Mouse (Mus musculus) B cell, adult 2 months (primary cell): ENCODE data around the gene Gprc5b.

ENCODE experiments used
- DNase-seq, 2 experiments: peaks; one replicate each; pipeline ENCODE4 v3.0.0; 2022

Gprc5b gene

DNA sequence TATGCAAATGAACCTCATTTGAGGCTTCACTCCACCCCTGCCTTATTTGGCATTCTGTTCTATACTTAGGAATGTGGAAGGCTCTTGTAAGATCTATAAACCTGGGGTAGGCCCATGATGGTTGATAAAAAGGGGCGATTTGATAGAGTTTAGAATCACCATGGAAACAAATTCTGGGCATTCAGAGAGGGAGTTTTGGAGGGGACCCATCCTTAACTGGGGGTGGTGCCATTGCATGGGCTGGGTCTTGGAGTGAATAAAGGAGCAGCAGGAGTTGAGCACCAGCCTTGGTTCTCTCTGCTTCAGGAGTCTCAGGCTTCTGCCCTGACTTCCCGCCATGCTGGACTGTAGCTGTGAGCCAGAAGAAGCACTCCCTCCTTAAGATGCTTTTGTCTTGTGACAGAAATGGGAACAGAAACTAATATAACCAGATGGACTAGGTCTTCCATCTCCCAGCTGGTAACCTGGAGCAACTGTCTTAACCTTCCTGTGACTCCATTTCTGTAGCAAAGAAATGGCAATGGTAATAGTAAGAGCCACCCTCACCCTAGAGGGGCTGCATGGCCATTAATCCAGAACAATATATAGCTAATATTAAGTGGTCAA is 46.2 kb downstream of the Gprc5b start:
- peak; percentile 14 to 17 for DNase-seq

DNA sequence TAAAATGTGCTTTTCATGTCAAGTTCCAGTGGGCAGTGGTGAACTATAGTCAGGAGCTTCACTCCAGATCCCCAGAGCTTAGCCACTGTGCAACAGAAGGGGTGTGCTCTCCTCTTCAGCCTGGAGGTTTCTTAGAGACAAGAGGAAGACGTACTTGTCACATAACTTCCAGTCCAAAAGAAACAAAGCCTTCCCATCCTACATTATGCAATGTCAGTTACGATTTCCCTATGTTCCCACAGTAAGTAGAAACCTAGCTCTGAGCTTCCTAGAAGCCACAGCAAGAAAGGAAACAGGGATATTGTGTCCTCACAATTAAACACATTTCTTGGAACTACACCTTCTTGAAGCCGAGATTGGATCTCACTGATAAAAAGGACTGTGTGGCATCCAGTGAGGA is 47.8 kb downstream of the Gprc5b start:
- no peak for DNase-seq

DNA sequence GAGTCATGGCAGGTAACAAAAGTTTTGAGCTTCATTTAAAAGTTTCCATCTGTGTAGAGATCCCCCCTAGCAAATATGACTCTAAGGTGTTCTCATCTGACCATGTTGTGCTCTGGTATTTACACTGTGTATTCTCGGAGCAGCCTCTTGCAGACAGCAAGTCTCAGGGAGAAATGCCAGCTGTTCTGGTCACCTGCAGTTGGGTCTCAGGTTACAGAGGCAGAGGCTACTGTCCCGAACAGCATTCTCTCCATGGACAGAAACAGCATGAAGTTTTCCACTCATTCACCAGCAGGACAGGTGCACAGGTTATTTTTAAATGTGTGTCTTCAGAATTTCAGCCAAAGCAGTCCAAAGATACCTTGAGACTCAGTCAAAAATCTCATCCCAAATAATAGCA is 50.1 kb downstream of the Gprc5b start:
- DNase-seq: no peak

DNA sequence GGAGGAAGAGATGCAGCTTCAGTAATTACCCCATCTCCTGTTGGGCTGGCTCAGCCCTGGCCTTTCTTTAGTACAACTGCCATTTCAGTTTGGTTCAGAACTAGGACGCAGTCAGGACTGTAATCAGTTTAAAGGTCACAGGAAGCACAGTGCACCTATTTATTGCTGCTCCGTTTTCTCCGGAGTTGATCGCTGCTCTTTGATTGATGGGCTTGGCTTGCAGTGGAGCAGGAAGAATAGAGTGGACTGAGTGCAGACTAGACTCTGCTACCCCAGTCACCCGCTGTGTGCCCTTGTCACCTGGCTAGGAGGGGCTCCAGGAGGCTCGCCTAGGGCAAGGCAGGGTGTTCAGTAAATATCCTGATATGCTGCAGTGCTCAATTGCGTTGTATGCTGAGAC is 51.8 kb downstream of the Gprc5b start:
- no peak for DNase-seq

DNA sequence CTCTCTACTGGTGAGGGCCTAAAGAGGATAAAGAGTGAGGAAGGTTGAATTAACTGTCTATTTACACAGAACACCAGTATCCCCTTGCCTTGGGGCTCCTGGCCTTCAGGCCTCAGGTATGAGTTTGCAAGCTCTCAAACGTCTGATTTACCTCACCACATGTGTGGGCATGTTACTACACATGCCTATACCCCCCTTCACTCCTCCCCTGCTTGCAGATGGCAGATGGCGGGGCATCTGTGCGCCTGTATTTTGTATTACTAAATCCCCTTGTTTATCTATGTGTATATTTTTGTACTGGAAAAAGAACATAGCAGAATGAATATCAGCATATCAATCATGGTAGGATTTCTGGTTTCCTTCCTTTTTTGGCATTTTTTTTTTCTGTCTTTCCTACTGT is 52.7 kb downstream of the Gprc5b start:
- no peak for DNase-seq

DNA sequence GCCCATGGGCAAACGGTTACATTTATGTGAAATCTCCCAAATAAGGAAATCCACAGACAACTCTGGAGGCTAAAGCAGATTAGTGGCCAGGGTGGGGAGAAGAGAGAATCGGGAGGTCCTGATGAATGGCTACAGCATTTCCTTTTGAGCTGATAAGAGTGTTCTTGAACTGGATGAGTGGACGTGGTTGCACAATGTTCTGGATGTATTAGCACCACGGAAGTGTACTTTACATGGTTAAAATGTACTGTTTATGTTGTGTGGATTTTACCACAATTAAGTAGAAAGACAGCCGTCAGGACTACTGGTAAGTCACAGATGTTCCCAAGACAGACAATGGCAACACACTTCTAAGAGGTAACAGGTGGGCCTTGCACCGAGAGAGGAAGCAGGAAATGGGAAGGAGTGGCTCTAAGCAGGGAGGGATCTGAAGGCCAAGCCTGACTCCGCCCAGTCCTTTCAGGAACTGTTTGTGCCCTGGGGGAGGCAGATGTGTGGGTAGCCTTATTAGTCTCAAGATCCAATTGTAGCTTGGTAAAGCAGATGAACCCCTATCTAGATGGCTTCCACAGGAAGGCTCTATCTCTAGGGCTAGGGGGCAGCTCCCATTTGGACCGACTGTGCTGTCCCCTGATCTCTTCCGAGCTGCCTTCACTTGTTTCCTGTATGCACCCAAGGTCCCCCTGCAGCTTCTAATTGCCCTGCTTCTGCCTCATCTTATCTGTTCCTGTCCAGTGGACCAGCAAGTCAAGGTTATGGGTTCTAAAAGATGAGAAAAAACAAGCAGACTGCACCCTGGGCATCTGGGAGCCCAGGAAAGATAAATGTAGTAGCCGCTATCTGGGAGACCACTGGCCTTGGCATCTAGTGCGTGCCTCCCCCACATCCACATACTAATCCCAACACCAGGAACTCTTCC is 57.3 kb downstream of the Gprc5b start:
- DNase-seq: no peak

DNA sequence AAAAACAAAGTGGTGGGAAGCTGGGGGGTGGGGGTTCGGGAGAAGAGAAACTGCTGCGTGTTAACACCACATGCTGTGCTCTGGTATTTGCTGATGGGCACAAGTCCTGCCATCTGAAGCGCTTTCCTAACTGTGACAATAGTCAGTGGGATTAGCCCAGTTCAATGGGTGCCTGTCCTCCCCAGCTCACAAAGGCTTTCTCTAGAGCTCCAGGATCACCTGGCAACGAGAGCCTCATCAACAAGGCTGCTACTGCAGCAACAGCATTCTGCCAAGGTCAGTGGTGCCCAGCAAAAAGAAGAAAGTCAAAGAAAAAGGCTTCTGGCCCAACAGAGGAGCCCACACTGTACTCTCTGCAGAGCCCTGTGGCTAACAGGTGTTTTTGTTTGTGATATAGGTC is 58.2 kb downstream of the Gprc5b start:
- no peak for DNase-seq

DNA sequence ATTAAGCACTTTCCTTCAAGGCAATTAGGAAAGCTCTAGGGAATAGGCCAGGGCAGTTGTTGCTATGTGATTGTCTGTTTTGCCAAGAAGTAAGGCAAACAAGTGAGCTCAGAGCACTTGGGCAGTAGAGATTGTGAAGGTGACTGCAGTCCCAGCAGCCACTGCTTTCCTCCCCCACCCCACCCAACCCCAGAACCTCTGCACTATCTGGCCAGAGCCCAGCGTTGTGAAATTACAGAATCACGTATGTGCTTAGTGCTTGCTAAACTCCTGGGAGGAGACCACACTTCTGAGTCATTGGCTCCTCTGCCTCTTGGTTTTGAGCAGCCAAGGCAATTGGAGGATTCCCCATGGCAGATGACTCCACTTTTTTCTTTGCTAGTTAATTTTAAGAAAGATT is 59.7 kb downstream of the Gprc5b start:
- no peak for DNase-seq

DNA sequence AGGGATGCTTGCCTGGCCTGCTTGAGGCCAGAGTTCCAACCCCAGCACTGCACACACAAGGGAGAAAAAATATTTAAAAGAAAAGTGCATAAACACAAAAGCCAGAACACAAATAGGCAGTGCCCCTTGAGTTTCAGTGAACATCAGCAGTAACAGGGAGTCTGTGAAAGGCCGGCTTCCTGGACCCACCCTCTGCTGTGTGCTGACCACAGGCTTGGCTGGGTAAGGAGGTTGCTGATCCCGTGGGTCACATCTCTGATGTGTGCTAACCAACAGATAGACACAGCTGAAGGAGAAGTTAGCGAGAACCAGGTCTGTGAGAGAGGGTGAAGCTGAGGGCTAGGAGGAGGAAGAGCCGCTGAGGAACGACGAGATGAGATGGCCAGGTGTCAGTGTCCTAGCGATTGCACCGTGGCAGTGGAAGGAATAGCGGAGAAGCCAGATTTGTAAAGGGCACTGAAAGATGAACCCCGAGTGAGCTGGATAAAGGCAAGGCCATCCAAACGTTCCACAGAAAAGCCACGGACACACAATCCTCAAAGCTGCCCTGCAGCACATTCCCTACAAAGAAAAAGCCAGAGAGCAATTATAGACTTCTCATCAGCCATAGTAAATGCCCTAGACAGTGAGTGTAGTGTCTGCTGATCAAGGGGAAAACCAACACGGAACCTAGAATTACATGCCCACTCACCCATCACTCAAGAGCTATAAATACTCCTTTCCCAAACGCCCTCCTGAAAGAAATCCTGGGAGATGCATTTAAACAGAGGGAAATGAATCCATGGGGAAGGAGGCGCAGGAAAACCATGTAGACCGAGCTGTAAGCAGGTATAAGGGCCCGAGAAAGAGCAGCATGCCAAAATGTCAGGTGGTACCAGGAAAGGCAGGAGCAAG is 63.3 kb downstream of the Gprc5b start:
- DNase-seq: no peak

DNA sequence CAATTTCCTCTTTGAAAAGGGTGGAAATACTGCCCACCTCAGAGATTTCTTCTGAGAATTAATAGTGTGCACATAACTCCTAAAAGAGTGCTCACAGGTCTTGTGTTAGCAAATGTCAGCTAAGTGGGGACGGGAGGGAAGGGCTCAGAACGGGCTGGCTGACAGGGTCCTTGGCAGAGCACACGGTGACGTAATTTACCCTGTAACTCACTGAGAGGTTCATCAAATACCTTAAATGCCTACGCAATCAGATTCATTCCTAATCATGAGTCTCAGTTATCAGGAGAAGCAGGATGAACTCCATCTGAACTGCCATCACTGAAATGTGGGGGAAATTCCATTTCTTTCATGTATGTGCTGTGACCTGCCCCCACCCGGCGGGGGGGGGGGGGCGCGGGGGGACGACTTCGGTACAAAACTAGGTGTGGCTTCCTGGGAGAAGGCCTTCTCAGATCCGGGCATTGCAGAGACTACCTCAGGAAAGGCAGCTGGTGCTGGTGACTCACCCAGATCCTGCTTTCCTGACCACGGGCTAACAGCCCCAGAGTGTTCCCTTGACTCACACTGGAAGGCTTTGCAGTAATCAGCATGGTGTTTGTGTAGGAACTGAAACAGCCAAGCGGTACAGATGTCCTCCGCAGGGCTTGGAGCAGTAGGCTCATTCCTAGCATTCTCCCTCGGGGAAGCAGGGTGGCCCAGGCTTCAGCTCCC is 65.3 kb downstream of the Gprc5b start:
- DNase-seq: no peak

DNA sequence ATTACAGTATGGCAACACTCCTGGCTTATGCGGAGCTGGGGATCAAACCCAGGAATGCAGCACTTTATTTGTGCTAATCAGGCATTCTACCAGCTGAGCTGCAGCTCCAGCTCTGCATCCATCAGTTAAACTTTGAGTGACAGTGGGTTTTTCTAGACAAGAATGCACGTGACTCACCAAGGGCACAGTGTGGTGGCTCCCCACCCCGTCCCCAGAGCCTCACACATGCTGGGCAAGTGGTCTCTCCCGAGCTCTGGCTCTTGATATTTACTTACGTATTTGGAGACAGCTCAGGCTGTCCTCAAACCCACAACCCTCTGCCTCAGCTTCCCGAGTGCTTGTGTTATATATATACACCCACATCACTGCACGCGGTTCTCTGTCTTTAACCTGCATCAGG is 66.1 kb downstream of the Gprc5b start:
- DNase-seq: no peak

DNA sequence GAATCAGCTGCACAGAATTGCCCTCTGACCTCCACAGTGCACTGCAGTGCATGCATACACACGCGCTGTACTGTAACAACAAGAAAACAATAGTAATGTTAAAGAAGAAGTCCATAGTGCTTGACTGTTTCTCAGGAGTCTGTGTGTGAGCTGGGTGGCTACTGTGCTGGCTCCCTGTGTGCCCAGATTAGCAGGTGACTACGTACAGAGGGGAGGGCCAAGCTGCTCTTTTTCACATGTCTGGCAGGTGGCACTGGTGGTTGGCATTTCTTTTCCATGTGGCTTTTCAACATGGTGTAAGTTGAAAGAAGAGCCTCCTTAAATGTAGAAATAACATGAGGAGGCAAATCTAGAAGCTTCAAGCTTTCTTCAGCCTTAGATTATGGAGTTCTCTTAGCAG is 66.7 kb downstream of the Gprc5b start:
- no peak for DNase-seq

DNA sequence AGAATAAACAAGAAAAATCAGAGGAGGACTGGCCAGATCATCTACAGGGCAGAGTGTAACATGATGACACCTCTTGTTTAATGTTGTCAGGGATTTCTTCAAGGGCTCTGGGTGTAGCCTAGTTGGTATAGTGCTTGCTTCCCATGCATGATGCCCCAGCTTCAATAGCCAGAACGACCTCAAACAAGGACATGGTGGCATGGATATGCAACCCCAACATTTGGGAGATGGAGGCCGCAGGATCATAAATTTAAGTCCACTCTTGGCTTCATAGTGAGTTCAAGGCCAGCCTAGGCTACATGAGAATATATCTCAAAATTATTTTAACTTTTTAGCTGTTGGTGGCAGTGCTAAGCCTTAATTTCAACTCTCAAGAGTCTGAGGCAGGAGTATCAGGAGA is 67.7 kb downstream of the Gprc5b start:
- no peak for DNase-seq

DNA sequence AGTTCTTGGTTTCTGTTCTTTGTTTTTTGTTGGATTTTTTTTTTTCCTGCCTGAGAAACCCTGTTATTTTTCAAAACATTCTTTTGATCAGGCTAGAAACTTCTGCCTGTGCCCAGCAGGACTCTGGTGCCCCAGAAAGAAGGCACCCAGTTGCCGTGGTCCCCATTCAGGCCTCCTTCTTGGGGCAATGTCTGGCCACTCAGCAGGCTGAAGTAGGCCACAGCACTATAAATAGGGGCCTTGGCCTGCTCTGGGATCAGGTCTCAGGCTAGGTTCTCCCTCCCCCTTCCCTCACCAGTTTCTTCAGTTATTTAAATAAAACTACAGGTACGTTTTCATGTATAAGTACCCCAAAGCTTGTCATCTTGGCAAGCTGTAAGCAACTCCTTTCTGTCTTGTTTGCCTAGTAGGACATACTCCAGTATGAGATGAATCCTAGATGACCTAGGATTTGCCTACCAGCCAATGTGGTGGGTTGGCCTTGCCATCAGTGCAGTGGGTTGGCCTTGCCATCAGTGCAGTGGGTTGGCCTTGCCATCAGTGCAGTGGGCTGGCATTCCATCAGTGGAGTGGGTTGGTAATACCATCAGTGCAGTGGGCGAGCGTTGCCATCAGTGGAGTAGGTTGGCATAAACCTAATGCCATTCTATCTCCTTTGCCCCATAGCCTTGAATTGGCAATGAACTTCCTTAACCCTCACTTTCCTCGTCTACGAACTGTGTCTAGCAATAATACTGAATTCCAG is 68.3 kb downstream of the Gprc5b start:
- no peak for DNase-seq

DNA sequence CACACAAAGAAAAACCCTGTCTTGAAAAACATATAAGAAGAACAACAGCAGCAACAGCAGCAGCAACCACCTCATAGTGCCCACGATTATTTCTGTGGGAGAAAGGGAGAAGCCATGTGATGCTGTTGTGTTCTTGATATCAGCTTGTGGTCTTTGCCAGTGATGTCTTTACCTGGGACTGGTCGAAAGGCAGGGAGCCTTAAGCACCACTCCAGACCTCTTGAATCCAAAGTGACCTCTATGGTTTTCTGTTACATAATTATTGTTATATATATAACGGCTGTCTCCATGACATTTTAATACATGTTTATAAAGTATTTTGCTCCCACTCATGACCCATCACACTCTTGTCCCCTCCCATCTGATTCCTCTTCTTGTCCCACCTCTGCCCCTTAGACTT is 69.5 kb downstream of the Gprc5b start:
- DNase-seq: no peak

DNA sequence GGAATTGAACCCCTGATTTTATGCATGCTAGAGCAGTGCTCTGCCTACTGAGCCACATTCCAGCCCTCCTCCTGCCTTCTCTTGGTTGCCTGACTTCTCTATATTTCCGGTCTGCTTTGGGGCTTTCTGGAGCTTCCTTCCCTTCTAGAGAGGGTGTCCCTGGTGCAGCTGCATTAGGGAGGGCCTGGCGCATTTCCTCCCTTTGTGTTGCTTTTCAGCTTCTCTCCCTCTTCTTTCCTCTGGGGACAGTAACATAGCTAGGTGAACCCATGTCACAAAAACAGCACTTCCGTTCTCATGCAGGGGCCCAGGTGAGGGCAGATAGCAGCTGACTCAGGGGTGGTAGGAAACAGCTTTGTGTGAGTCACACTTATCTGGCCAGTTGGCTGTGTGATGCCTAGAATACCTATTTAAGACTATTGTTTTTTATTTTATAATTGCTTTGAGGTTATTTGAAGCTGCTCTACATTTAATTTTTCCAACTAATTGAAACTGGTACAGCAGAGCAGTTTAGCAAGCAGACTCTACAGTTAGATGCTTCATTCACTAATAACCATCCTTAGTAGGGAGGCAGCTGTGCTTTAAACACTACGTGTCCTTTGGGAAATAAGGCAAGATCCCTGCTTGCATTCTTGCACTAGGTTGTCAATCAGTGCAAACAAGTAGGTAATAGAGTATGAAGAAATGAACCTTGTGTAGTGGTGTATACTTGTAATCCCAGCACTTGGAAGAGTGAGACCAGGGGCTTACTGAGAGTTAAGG is 72.4 kb downstream of the Gprc5b start:
- DNase-seq: peak; percentile 26 to 37
